ENCODE assay signal across 28 mouse cellular contexts in the genomic region with DNA sequence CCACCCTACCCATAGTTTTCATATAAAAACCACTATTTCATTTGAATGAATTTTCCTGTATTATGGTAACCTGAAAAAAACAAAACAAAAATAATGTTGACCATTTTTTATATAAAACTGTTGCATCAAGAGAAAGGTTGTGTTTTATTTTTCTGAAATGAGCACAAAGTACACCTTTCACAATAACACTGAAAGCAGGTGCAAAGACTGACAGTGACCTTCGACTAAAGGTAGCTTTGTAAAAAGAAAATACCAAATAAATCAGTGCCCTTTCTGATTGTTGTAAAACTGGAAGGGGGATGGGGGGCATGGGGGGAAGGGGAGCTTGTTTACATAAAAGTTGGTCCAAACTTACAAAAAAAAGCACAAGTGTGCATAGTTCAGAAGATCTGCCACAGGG. TPM values are rescaled to one million over a fixed set of nuclear protein-coding genes. Genes with fewer than 3 reads are reported as not detected.
"Had no signal": no experiment of that assay in that cellular context is flagged by ENCODE, and none has a peak within 500 bp of the region (broad histone marks: within the 10 kb centered on the region; RNA-seq: fewer than 3 reads in every experiment).

No protein-coding gene starts in this region.

- ATAC-seq: forebrain, embryonic 13.5 days; forebrain, embryonic 14.5 days; forebrain, embryonic 15.5 days; forebrain, embryonic 16.5 days; forebrain, postnatal 0 days had no signal

- DNase-seq: cerebellum, adult 2 months; cerebellum, adult 8-10 months; cerebellum, adult 9-10 months; cerebellum, adult 9-11 months; cerebellum, postnatal 10 days; cerebellum, postnatal 14 days; cerebellum, postnatal 25 days; cerebellum, postnatal 36 days; embryo, embryonic 11 days; forebrain, postnatal 0 days; gastrocnemius, adult 2 months; gastrocnemius, postnatal 10 days; gastrocnemius, postnatal 14 days; gastrocnemius, postnatal 25 days; gastrocnemius, postnatal 36 days; heart, adult 18-20 months; heart, adult 2 months had no signal

- H3K4me2 ChIP-seq: embryonic facial prominence, embryonic 12.5 days; embryonic facial prominence, embryonic 13.5 days; embryonic facial prominence, embryonic 15.5 days; forebrain, embryonic 12.5 days; forebrain, embryonic 13.5 days; forebrain, embryonic 15.5 days had no signal

- H3K27me3 ChIP-seq: embryonic facial prominence, embryonic 12.5 days; embryonic facial prominence, embryonic 13.5 days; embryonic facial prominence, embryonic 15.5 days; forebrain, embryonic 12.5 days; forebrain, embryonic 13.5 days; forebrain, embryonic 15.5 days had no signal

- H3K9ac ChIP-seq: embryonic facial prominence, embryonic 12.5 days; embryonic facial prominence, embryonic 13.5 days; embryonic facial prominence, embryonic 15.5 days; forebrain, embryonic 12.5 days; forebrain, embryonic 13.5 days; forebrain, embryonic 15.5 days; forebrain, postnatal 0 days had no signal

- H3K4me1 ChIP-seq: embryonic facial prominence, embryonic 10.5 days; embryonic facial prominence, embryonic 12.5 days; embryonic facial prominence, embryonic 13.5 days; embryonic facial prominence, embryonic 15.5 days; forebrain, embryonic 10.5 days; forebrain, embryonic 12.5 days; forebrain, embryonic 13.5 days; forebrain, embryonic 15.5 days had no signal

- H3K27ac ChIP-seq: embryonic facial prominence, embryonic 10.5 days; embryonic facial prominence, embryonic 12.5 days; embryonic facial prominence, embryonic 13.5 days; embryonic facial prominence, embryonic 15.5 days; forebrain, embryonic 10.5 days; forebrain, embryonic 12.5 days; forebrain, embryonic 13.5 days; forebrain, embryonic 15.5 days; gastrocnemius, adult 2 months; heart, adult 2 months had no signal

- H3K4me3 ChIP-seq: embryonic facial prominence, embryonic 10.5 days; embryonic facial prominence, embryonic 12.5 days; embryonic facial prominence, embryonic 13.5 days; embryonic facial prominence, embryonic 15.5 days; erythroblast, embryonic 14.5 days; forebrain, embryonic 10.5 days; forebrain, embryonic 12.5 days; forebrain, embryonic 13.5 days; forebrain, embryonic 15.5 days; gastrocnemius, adult 2 months; heart, adult 2 months had no signal

- H3K9me3 ChIP-seq: embryonic facial prominence, embryonic 10.5 days; embryonic facial prominence, embryonic 12.5 days; embryonic facial prominence, embryonic 13.5 days; embryonic facial prominence, embryonic 15.5 days; forebrain, embryonic 10.5 days; forebrain, embryonic 12.5 days; forebrain, embryonic 13.5 days; forebrain, embryonic 15.5 days had no signal

RNA-seq across cellular contexts. Expression of a gene that starts 22.0 kb away (rescaled TPM):
- polyA plus RNA-seq: erythroblast, embryonic 14.5 days had no signal
